Mouse (Mus musculus) left cerebral cortex, adult 9 months (tissue): ENCODE measurements at regions not wholly inside any gene's neighbourhood (a gene's known extent, or its start where the extent isn't known, plus 50 kb on each side); places are given as distances from the start of the nearest gene placed in this dataset.
A peak's percentile ranks its signal among the peaks of the same experiment; 100 is the strongest.

Source experiments
- DNase-seq, 2 experiments: peaks; one replicate each; pipeline ENCODE4 v3.0.0; 2022; ENCODE audit warnings: low spot score in 2 of 2

DNA sequence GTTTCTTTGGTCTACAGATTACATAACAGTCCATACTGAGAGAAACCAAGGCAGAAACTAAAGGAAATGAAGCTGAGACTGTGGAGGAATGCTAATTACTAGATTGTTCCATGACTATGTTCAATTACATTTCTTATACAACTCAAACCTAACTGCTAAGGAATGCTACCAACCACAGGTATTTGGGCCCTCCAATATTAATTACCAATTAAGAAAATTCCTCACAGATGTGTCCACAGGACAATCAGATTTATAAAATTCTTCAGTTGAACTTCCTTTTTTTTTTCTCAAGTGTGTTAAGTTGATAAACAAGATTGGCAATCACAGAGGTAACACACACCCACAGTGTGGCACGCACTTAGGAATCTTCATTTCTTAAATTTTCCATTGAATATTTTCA is 196.8 kb upstream of the A730009L09Rik start:
- DNase-seq: no peak

DNA sequence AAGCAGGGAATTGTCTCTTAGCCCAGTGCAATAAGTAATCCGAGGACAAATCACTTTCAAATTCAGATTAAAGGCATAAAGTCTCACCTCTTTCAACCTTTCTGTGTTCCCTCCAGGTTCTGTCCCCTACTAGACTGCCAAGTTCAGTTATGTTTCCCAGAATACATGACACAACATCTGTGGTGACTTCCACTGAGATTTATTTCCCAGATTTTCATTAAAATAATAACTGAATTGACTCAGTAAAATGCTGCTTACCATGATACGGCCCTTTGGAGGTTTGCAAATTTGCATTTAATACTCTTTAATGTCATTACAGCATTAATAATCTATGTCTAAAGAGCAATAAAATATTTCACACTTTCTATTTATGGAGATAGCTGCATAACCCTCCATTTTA is 193.4 kb upstream of the A730009L09Rik start:
- DNase-seq: no peak

DNA sequence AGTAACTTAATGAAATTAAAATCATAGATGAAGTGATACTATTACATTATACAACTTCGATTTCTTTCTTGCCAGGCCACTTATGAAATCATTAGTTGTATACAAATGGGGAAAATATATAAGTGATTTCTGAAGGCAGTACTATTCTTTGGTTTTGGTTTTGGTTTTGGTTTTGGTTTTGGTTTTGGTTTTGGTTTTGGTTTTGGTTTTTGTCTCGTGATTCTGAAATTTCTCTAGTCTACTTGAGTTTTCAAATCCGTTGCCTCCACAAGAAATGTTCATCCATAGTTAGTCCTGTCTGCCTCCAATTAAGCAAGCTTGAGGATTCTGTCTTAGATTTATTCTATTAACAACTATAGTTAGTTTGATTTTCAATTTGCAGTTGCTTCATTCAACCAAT is 184.6 kb upstream of the A730009L09Rik start:
- DNase-seq: no peak

DNA sequence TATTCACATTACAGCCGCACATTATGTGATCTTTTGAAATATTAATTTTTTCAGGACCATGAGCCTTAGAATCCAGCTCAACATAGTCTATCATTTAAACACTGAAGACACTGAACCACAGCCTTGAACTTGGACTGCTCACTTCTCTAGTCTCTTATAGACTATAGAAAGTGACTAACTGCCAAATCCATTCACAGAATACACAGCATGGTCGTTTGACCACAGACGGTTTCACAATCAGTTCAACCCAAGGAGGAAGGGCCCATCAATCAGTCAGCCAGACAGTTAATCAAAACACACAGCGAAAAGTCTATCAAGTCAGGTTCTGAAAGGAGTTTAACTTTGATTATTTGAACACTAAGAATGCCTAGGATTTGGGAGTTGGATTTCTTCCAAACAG is 168.8 kb upstream of the A730009L09Rik start:
- no peak for DNase-seq

DNA sequence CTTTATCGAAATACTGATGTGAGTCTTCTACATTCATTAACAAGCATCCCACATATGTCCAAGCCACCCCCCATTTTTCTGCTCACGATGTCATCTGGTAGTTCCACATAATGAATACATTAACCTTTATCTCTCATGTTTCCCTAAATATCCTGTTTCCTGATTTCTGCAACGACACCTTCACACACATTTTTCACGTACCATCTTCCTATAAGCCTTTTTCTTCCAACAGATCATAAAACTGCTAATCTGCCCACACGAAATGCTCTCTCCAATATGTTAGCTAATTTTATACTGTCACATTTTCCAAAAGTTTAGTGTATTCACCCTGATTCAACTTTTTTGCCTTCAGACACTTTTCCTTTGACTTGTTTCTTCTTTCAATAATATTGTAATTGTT is 159.8 kb upstream of the A730009L09Rik start:
- peak; percentile 1 to 21 for DNase-seq

DNA sequence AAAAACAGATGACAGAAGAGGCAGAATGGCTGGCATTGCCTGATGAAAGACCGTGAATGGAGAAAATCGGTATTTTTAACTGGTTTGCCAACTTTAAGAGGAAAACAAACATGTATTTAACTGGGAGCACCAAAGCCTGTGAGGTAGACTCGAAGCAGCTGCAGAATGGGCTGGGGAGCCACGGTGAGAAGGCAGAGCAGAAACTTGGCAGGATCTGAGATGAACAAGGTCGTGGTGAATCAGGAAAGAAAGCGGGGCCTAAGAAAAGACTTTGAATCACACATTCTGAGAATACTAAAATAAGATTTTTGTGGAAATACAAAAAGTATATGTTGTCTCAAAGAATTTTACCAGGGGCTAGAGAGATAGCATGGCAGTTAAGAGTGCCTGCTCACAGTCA is 149.0 kb upstream of the A730009L09Rik start:
- DNase-seq: peak; percentile 9 to 25

DNA sequence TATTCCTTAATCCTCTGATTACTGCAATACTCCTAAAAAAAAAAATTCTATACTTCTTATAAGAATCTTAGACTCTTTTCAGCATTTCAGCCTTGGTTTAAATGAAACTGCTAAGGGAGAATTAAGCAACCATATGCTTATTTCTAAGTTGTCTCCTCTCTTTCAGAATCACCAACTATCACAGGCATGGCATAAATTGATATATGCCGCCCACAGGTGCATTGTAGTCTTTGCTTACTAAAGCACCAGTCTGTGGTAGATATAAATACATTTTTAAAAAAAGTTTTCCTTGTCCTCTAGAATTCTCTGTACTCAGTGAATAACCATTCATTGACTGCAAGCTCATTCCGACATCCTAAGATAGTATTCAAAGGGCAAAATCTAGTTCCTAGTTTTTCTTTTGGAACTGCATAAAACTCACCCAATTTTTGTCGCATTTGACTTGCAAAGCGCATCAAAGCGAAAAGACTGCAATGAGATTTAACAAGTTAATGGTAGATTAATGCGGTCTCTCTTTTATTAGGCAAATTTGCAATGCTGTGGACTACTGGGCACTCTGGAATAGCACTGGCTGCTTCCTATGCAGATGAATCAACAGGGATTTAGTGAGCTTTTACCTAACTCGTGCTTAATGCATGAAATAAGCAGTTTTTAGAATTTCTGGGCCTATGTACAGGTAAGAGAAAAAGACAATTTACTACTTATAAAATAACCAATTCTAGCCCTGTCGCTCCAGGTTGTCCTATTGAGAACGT is 145.8 kb upstream of the A730009L09Rik start:
- peak; percentile 2 to 19 for DNase-seq

DNA sequence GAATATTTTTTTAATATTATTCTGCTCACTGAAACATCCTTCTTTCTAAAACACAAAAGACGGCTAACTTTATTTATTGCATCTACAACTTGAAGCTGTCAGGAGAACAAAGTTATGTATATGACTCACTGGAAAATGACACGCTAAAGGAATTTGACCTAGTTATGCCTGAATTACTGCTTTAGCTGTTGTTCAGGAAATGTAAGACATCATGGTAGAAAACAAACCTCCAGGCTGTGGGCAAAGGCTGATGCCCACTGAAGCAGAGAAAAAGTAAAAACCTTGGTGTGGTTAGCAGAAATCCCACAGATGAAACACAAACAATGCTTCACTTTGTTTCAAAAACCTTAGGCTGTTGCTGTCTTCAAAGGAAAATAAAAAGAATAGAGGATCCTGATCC is 136.5 kb upstream of the A730009L09Rik start:
- DNase-seq: no peak

DNA sequence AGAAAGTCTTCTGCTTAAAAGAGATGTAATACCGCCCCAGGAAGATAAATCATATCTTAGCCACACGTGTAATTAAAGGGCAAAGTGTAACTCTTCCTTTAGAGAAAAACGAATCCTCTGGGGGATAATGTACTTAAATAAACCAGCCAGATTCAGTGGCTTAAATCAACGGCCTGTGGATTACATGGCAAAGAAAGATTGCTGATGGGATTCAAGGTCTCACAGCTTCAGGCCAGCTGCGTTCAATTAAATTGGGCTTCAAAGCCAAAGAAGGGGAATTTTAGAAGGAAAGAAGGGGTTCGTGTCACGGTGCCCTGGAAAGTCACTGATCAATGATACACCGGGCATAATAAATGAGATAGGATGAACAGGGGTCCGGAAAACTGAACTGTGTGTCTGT is 123.2 kb upstream of the A730009L09Rik start:
- DNase-seq: no peak

DNA sequence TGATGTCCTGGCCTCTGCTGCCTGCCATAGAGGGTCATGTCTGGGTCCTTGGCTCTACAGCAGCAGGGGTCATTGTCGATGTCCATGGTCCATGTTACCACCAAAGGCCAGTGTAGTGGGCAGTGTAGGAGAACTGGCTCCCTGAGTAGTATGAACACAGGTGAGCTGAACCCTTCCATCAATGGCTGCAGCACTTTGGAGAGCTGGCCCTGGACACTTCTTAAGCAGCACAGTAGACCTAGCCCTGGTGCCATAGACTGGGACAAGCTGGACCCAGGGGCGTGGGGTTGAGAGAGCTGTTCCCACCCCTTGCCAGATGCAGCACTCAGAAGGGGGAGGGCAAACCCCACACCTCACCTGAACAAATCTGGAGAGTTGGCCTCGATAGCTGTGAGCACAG is 120.0 kb upstream of the A730009L09Rik start:
- DNase-seq: no peak

DNA sequence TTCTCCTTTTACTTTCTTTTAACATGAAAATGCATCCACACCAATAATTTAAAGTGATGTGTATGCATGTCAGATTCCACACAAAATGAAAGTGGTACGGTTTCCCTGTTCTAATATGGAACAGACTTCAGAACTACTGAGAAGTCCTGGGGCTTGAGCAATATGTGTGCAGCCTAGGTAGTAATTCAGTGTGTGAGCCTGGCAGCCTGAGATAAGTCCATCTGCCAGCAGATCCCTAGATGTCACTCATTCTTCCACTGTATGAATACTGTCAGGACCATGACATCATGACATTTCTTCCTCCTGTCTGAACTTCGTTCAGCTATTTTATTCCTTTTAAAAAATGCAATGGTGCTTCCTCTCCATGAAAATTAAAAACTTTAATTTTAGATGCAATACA is 93.3 kb upstream of the A730009L09Rik start:
- DNase-seq: no peak

DNA sequence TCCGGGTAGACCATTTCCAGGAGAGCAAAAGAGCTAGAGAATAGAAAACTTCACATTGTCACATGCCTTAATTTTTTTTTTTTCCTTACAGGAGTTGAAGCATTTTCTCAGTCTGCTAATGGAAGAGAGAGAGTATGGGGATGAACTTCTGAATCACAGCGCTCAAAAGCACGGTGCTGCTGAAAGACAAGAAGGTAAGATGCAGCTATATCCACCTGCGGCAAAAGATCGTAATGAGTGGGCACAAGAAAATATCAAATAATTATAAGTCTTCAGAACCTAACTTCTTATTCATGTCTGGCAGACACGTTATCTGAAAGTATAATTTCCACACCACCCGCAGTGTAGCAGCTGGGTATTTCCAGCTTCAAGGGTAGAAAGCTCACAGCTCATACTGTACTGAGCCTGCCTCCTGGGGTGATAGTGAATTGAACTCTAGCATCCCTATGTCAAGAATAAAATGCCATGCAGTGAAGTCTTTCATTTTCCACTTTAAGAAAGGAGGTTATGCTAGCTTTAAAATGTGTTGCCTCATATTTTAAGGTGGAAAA is 87.9 kb upstream of the A730009L09Rik start:
- DNase-seq: peak in 1 of 2 experiments; percentile 10

DNA sequence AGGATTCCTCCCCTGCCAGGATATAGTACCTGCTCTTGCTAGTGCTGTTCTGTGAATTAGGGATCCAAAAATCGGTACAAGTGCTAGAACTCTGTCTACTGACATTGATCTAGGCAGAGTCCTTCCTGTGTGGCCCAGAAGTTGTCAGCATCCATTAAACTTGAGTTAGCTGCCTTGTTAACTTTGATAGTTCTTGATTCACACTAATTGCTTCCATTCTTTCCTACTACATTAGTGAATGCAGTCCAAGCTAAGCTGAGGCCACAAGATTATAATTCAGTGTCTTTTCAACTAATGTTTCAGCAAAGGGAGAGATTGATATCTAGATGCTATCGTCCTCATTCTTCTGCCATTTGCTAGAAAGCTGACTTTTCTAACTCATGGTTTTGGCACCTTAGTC is 58.3 kb upstream of the A730009L09Rik start:
- DNase-seq: no peak

DNA sequence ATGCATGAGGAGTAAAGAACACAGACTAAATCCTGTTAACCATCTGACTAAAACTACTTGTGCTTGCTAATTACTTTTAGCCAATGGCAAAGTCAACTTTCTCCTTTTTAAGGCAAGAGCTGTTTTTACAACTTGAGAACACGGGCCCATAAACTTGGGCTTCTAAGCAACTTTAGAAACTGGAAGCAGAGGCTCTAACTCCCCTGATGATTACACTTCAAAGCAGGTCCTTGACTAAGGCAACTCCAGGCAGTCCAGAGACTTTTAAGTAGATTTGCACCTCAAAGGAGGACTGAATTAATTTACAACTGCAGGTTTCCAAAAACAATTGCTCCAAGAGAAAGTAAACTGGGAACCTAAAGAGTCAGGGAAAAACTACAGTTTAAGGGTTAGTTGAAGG is 52.8 kb upstream of the A730009L09Rik start:
- DNase-seq: no peak
